Mouse (Mus musculus) retina, postnatal 7 days (tissue): ENCODE data around the gene Grrp1.
"Not testable (repeated sequence)": the region's sequence is repeated elsewhere in the genome, so short reads cannot be mapped to it uniquely, and the experiment has no call there.

Experiments
- DNase-seq: peaks from one replicate; pipeline ENCODE4 v3.0.0-alpha.2; 2012; ENCODE audit warnings: low read depth, low spot score

The Grrp1 gene

GRCm38 (mm10) chr4:134269622-134270021 is 15.7 kb upstream of the Grrp1 start:
- not testable (repeated sequence) for DNase-seq

- no peak for DNase-seq
These were observed 14.3 kb upstream of the Grrp1 start for GRCm38 (mm10) chr4:134268102-134268655.

DNA sequence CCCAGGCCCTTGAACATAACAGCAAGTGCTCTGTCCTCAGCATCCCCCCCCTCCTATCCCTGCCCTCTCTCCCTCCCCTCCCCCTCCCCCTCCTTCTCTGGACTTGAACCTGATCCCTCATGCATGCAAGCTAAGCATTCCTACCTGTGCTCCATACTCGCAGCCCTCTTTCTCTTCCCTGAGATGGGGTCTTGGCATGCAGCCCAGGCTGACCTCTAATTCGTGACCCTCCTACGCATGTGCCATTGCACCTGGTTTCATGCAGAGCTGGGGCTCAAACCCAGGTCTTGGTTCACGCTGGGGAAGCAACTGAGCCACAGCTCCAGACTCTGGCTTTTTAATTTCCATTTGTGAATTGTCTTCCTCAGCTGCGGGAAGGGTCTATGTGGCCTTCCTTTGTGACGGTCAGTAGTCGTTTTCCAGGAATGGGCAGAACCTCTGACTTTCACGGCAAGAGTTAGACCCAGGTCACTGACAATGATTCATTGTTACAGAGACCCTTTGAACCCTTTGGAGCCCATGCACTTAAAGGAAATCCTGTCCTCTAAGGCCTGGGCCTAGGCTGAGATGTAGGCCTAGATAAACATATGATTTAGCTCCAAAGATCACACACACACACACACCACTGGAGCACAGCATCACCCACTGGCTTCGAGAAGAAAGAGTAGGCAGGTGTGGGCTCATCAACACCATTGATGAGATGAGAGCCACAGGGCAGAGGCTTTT is 12.1 kb upstream of the Grrp1 start:
- no peak for DNase-seq

- DNase-seq: no peak
These were observed 9.3 kb upstream of the Grrp1 start for GRCm38 (mm10) chr4:134263191-134263590.

DNA sequence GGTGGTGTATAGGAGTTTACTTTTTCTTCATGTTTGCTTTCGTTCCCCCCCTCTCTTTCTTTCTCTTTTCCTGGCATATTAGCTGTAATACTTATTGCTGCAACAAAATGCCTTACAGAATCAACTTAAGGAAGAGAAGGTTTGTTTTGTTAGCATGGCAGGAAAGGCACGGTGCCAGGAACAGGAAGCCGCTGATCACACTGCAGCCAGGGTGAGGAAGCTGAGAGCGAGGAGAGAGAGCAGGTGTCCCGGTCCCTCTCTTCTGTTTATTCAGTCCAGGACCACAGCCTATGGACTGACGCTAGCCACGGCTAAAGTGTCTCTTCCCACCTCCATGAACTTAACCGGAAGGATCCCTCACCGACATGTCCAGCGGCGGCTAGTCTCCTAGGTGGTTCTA is 4.4 kb upstream of the Grrp1 start:
- no peak for DNase-seq

DNA sequence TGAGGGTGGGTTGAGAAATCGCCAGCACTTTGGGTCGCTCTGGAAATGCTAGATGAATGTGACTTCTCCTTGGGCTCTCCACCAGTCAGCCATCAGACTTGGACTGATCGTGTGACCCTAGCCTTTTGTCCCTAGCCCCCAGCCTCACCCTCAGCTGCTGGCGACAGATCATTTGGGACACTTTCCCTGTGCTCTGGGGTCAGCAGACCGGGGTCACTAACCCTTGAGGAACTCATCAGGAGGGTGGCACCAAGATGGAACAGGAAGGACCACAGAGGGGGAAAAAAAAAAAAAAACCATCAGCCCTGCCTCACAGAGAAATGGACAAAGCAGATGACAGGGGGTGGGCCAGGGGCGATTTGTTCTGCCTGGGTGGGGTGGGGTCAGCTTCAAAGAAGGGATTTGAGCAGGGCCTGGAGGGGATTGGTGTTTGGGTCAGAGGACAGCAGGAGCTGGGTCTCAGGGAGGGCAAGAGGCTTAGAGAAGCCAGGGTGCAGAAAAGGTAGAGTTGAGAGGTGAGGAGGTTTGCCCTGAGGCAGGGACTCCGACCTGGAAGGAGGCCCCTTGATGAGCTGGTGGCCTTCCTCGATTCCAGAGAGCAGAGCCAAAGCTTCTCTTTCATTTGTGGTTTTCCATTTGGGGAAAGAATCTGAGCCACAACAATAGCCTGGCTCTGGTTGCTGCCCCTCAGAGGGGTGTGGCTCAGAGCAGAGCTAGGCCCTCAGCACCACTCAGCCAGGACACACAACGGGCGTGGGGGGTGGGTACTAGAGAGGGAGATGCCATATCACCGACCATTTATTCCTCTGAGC is 3.5 kb upstream of the Grrp1 start:
- no peak for DNase-seq

DNA sequence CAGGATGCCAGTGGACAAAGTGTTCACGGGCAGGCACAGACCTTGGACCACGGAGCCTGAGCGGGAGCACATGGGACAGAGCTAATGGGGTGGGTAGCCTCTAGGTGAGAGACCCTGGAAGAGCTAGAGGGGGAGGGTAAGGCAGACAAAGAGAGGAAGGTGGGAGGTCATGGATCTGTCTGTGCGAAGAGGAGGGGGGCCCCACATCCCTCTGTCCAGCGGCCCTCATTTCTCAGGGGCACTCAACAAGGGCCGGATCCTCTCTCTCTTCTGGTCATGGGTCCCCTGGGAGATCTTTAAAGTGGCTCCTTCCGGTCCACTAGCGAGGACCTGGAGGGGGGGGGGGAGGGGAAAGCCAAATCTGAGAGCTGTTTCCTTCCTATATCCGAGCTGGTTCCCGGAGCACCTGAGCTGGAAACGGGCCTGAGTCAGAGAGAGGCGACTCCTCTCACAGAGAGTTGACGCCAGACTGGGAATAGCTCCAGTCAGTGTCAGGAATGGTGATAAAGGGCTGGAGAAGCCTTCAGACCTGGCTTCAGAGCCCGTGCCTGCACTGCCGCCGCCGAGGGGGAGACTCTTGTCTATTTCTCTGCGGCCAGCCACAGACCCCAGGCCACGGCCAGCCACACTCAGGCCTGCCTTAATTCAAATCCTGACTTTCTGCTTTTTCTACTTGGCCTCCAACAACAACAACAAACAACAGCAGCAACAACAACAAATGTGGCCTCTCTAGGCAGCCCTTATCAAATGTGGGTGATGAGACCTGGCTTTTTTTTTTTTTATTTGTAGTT is 2.7 kb upstream of the Grrp1 start:
- no peak for DNase-seq

DNA sequence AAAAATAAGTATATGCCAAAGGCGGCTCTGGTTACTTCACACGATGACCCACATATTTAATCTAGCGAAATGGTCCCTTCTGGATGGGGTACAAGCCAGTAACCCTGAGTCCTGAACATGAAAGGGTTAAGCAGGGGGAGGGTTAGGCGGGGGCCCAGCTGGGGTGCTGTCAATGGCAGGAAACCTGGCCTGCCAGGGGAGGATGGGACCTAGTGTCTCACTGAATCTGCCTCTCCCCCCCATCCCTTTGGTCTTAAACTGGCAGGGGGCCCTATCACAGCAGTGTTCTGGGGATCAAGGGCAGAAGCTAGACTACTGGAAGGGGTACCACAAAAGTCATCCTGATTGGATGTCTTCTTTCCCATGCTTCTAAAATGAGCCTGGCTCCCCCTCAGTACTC is 1.9 kb upstream of the Grrp1 start:
- no peak for DNase-seq

DNA sequence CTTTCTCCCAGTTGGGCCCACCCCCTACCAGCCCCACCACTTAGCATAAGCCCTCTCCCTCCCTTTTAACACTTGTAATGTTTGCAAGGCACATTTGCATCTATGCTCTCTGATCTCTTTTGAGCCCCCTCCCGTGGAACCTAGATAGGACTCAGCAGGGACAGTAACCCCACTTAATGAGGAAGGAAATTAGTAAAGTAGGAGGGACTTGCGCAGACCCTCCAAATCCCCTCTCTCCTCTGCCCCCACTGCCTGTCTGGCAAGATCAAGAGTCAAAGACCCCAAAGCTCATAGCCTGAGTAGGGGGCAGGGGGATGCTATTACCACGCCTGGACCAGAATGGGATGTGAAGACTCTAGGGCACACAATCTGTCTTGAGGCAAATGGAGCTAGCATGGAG is 929 bp upstream of the Grrp1 start:
- no peak for DNase-seq

DNA sequence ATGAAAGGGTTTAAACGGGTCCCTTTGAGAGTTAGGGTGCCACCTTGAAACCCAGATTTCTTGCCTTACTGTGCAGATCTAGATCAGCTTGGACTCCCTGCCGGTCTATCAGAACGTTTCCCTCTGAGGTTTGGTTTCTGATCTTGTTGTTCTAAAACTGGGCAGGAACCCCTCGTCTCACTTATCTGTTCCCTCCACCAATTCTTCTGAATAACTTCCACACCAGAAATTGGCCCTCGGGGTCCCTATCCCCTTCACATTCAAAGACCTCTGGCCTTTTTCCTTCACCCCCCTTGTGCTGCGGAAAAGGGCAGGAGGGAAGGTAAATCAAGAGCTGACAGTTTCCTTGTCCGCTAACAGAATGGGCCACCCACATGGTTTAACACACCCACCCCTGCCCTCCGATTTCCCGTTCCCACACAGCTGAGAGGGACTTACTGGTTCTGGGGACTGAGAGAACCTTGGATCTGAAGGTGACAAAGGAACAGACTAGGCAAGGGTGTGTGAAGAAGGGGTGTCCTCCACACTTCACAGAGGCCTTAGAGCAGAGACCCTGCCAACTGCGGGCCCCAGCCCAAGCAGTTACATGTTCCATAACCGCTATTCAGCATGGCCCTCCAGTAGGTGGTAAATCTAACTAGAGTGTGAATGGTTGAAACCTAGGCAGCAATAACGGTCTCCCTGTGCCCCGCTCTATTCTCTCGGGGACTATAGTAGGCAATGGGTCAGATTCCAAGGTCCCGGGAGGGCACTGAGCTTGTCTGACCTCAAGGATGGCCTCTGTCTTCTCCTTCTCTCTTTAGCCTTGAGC is 790 bp downstream of the Grrp1 start:
- DNase-seq: no peak

GRCm38 (mm10) chr4:134252131-134252910 is 1.6 kb downstream of the Grrp1 start:
- no peak for DNase-seq

DNA sequence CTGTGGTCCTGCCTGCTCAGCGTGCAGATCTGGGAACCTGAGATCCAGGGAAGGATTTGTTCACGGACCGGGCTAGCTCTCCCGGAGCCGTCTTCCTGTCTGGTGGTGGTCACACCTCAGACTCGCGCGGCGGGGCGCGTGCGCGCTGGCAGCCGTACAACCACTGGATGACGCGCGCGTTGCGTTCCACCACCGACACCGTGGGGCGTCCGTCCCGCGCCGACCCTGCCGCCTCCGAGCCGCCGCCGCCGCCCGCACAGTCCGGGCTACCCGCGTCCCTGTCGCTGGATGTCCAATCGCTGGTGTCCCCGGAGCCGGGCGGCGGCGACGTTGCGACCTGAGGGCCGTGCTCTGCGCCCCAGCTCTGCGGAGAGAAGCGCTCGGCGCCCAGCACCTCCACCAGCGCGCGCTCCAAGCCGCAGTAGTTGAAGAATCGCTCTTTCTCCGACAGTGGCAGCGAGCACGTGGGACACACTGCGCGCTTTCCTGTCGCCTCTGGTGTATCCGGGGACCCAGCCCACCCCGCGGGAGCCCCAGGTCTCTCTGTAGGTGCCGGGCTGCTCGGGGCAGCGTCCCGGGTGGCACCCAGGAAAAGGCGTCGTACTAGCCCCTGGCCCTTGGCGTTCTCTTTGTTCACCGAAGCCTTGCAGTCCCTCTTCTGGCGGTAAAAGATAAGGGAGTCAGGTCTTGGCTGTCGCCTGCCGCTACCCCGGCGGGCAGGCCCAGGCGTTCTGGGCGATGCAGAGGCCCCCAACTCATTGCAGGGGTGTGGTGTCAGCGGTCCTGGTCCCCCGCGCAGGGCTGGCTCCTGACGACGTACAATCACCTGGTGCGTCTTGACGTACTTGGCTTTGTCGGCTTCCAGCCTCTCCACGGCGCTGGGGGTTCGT is 2.4 kb downstream of the Grrp1 start:
- DNase-seq: no peak

DNA sequence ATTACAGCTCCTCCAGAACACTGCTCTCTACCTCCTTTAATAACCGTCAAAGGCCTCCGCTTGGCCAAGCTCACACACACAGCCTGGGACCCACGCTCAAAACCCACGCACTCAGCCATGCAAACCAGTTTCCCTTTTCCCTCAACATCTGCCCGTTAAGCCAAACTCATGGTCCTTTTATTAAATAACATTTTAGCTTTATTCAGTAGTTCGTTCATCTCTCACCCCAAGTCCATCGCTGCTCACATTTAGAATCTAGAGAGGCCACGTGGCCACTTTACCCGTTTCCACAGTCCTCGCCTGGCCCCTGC is 3.0 kb downstream of the Grrp1 start:
- DNase-seq: no peak

- DNase-seq: no peak
These were observed 3.6 kb downstream of the Grrp1 start for GRCm38 (mm10) chr4:134250116-134250929.

- peak; percentile 67 for DNase-seq
These were observed 4.3 kb downstream of the Grrp1 start for GRCm38 (mm10) chr4:134249651-134250050.

GRCm38 (mm10) chr4:134246719-134247258 is 7.1 kb downstream of the Grrp1 start, which contains the start of gene Gm30191:
Gene Gm30191 (plus strand): TSS chr4:134246935.
- no peak for DNase-seq

GRCm38 (mm10) chr4:134246256-134246655 is 7.7 kb downstream of the Grrp1 start:
- DNase-seq: no peak

- peak; percentile 81 for DNase-seq
These were observed 8.6 kb downstream of the Grrp1 start, which contains the start of gene Zfp593 for GRCm38 (mm10) chr4:134245148-134245843. Gene Zfp593 (minus strand): TSS chr4:134245592.
